Mouse (Mus musculus): Measurements from ENCODE around the gene Myl9.

DNA sequence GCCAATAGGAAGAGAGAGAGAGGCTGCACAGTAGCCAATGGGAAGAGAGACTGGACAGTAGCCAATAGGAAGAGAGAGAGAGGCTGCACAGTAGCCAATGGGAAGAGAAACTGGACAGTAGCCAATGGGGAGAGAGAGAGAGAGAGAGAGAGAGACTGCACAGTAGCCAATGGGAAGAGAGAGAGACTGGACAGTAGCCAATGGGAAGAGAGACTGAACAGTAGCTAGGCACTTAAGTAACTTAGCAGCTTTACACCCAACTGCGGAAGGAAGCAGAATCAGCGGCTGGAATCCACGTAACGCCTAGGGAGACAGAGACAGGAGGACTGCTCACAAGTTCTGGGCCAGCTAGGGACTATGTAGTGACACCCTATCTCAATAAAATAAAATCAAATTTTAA, 29.4 kb downstream of the Myl9 start:
- TF ChIP-seq CTCF (IDR thresholded peaks at IDR 0.05; ENCODE audit: extremely low read depth, insufficient read length, insufficient replicate concordance, low read depth, low read length) (no peak), POLR2A (IDR thresholded peaks at IDR 0.05; ENCODE audit: low read depth, low read length) (no peak)

Measured in small intestine, adult 2 months (tissue).